Mouse (Mus musculus) embryonic facial prominence, embryonic 15.5 days (tissue): Measurements from ENCODE around the gene Traf2. TPM values are rescaled to one million over a fixed set of nuclear protein-coding genes. Genes with fewer than 3 reads are reported as not detected.

ENCODE experiments used
- ATAC-seq: fragments of 200-750 bp; cut with Nextera tagmentation; 2 replicates; pipeline ENCODE4 v1.8.0; 2017; ENCODE audit warnings: low read depth, moderate TSS enrichment; ENCODE audit not compliant: insufficient number of reproducible peaks, low FRiP score, low TSS enrichment
- H3K27ac ChIP-seq: fragments of 300-500 bp; sonication (generic); replicated peaks from 2 replicates; pipeline ENCODE4 v1.5.1; 2015; ENCODE audit warnings: mild to moderate bottlenecking, inconsistent platforms
- H3K27me3 ChIP-seq: fragments of 300-500 bp; sonication (generic); 2 replicates; pipeline ENCODE4 v1.6.1; 2015; ENCODE audit warnings: inconsistent platforms
- H3K36me3 ChIP-seq: fragments of 300-500 bp; sonication (generic); 2 replicates; pipeline ENCODE4 v1.6.1; 2015; ENCODE audit warnings: mild to moderate bottlenecking, inconsistent platforms
- H3K4me1 ChIP-seq: fragments of 300-500 bp; sonication (generic); 2 replicates; pipeline ENCODE4 v1.6.1; 2015; ENCODE audit warnings: inconsistent platforms
- H3K4me2 ChIP-seq: fragments of 300-500 bp; sonication (generic); replicated peaks from 2 replicates; pipeline ENCODE4 v1.6.1; 2015; ENCODE audit warnings: mild to moderate bottlenecking, inconsistent platforms
- H3K4me3 ChIP-seq: fragments of 300-500 bp; sonication (generic); replicated peaks from 2 replicates; pipeline ENCODE4 v1.5.1; 2015; ENCODE audit warnings: mild to moderate bottlenecking, inconsistent platforms
- H3K9ac ChIP-seq: fragments of 300-500 bp; sonication (generic); 2 replicates; pipeline ENCODE4 v1.6.1; 2015; ENCODE audit warnings: inconsistent platforms
- H3K9me3 ChIP-seq: fragments of 300-500 bp; sonication (generic); replicated peaks from 2 replicates; pipeline ENCODE4 v1.6.1; 2016; ENCODE audit warnings: inconsistent platforms
- WGBS: fragments of 180-500 bp; shearing (Covaris S2); methylation state at CpG from one replicate; pipeline ENCODE4 v1.1.7; 2015; 5-methylcytosine and 5-hydroxymethylcytosine counted together
- polyA plus RNA-seq: library from polyadenylated mRNA; unstranded; fragments of >200 nt; fragmentation: Nextera tagmentation; extraction: Ambion mirVana; gene quantifications from 2 replicates; pipeline ENCODE4 v1.2.1, GENCODE M21; 2015

Traf2 gene
- polyA plus RNA-seq, 1 experiment from 2014 or later: 36.2 TPM

GRCm38 (mm10) chr2:25487965-25488670, 58.6 kb downstream of the Traf2 start:
- H3K9me3 ChIP-seq: no peaks in the 10 kb centered on the region
- peak; percentile 8; the same call in 1 of the 2 replicates for ATAC-seq
- no peak overlapping the region for H3K9ac ChIP-seq
- no peaks in the 10 kb centered on the region for H3K36me3 ChIP-seq
- no peak overlapping the region for H3K4me3 ChIP-seq
- H3K4me2 ChIP-seq: no peak overlapping the region
- no peak overlapping the region for H3K27ac ChIP-seq
- WGBS: 70% methylated on average over 6 of the region's 6 CpGs
- no peaks in the 10 kb centered on the region for H3K4me1 ChIP-seq
- H3K27me3 ChIP-seq: no peaks in the 10 kb centered on the region

GRCm38 (mm10) chr2:25484901-25485647, 61.7 kb downstream of the Traf2 start:
- WGBS: 67% methylated on average over 11 of the region's 11 CpGs
- no peak for ATAC-seq
- no peak overlapping the region for H3K4me3 ChIP-seq
- H3K27ac ChIP-seq: no peak overlapping the region
- H3K36me3 ChIP-seq: no peaks in the 10 kb centered on the region
- no peaks in the 10 kb centered on the region for H3K27me3 ChIP-seq
- no peak overlapping the region for H3K4me2 ChIP-seq
- no peaks in the 10 kb centered on the region for H3K9me3 ChIP-seq
- H3K4me1 ChIP-seq: no peaks in the 10 kb centered on the region
- H3K9ac ChIP-seq: no peak overlapping the region

- H3K9me3 ChIP-seq: no peaks in the 10 kb centered on the region
- no peak overlapping the region for H3K27ac ChIP-seq
- 20% methylated on average over 7 of the region's 7 CpGs for WGBS
- no peak for ATAC-seq
- H3K27me3 ChIP-seq: no peaks in the 10 kb centered on the region
- no peak overlapping the region for H3K9ac ChIP-seq
- no peaks in the 10 kb centered on the region for H3K36me3 ChIP-seq
- no peaks in the 10 kb centered on the region for H3K4me1 ChIP-seq
- no peak overlapping the region for H3K4me3 ChIP-seq
- no peak overlapping the region for H3K4me2 ChIP-seq
Observed at GRCm38 (mm10) chr2:25482969-25483368, 63.8 kb downstream of the Traf2 start.

GRCm38 (mm10) chr2:25480541-25480940, 66.2 kb downstream of the Traf2 start:
- H3K36me3 ChIP-seq: no peaks in the 10 kb centered on the region
- H3K4me2 ChIP-seq: no peak overlapping the region
- ATAC-seq: no peak
- WGBS: 79% methylated on average over 1 of the region's 1 CpGs
- no peaks in the 10 kb centered on the region for H3K27me3 ChIP-seq
- no peaks in the 10 kb centered on the region for H3K9me3 ChIP-seq
- H3K27ac ChIP-seq: no peak overlapping the region
- H3K9ac ChIP-seq: no peak overlapping the region
- H3K4me3 ChIP-seq: no peak overlapping the region
- H3K4me1 ChIP-seq: no peaks in the 10 kb centered on the region

GRCm38 (mm10) chr2:25479551-25480311, 67.0 kb downstream of the Traf2 start:
- no peaks in the 10 kb centered on the region for H3K27me3 ChIP-seq
- H3K4me2 ChIP-seq: no peak overlapping the region
- peak overlapping the region; percentile 18; the same call in 1 of the 2 replicates for H3K27ac ChIP-seq
- 59% methylated on average over 10 of the region's 10 CpGs for WGBS
- H3K4me3 ChIP-seq: no peak overlapping the region
- no peaks in the 10 kb centered on the region for H3K36me3 ChIP-seq
- H3K9me3 ChIP-seq: no peaks in the 10 kb centered on the region
- H3K9ac ChIP-seq: no peak overlapping the region
- no peak for ATAC-seq
- no peaks in the 10 kb centered on the region for H3K4me1 ChIP-seq

- WGBS: 90% methylated on average over 3 of the region's 3 CpGs
- H3K4me3 ChIP-seq: no peak overlapping the region
- no peak for ATAC-seq
Observed at GRCm38 (mm10) chr2:25477967-25478675, 68.6 kb downstream of the Traf2 start.

GRCm38 (mm10) chr2:25477541-25477940, 69.2 kb downstream of the Traf2 start:
- no peaks in the 10 kb centered on the region for H3K9me3 ChIP-seq
- H3K4me1 ChIP-seq: no peaks in the 10 kb centered on the region
- WGBS: 80% methylated on average over 8 of the region's 8 CpGs
- no peak overlapping the region for H3K4me2 ChIP-seq
- no peak overlapping the region for H3K9ac ChIP-seq
- no peak overlapping the region for H3K4me3 ChIP-seq
- H3K27me3 ChIP-seq: no peaks in the 10 kb centered on the region
- H3K27ac ChIP-seq: no peak overlapping the region
- no peak for ATAC-seq
- no peaks in the 10 kb centered on the region for H3K36me3 ChIP-seq

More at GRCm38 (mm10) chr2:25477967-25478675, 68.6 kb downstream of the Traf2 start:
- Histone ChIP-seq H3K27ac (no peak overlapping the region), H3K36me3 (no peaks in the 10 kb centered on the region), H3K9ac (no peak overlapping the region), H3K4me1 (no peaks in the 10 kb centered on the region), H3K9me3 (no peaks in the 10 kb centered on the region), H3K4me2 (no peak overlapping the region), H3K27me3 (no peaks in the 10 kb centered on the region)

- Histone ChIP-seq H3K27me3 (no peaks in the 10 kb centered on the region), H3K4me3 (no peak overlapping the region), H3K9ac (no peak overlapping the region), H3K36me3 (no peaks in the 10 kb centered on the region), H3K27ac (no peak overlapping the region), H3K4me1 (peaks cover 7% of the 10 kb centered on the region; the same call in 1 of the 2 replicates), H3K9me3 (no peaks in the 10 kb centered on the region), H3K4me2 (no peak overlapping the region)
- 78% methylated on average over 2 of the region's 2 CpGs for whole genome bisulfite sequencing
- ATAC-seq: no peak
Observed at GRCm38 (mm10) chr2:25472550-25472949, 74.2 kb downstream of the Traf2 start.

- Histone ChIP-seq H3K9ac (no peak within 1 kb of the TSS), H3K9me3 (no peaks in the 10 kb centered on the region), H3K36me3 (no peaks in the 10 kb centered on the region), H3K4me3 (no peak within 1 kb of the TSS), H3K4me2 (no peak within 1 kb of the TSS), H3K27me3 (no peaks in the 10 kb centered on the region), H3K4me1 (peaks cover 13% of the 10 kb centered on the region; the same call in 1 of the 2 replicates), H3K27ac (no peak within 1 kb of the TSS)
- ATAC-seq: no peak
- WGBS: 41% methylated on average over 6 of the region's 6 CpGs
Observed at GRCm38 (mm10) chr2:25469969-25470368, 76.8 kb downstream of the Traf2 start, which contains the start of gene Ptgds. Gene Ptgds, minus strand, starts transcription at chr2:25470046.

GRCm38 (mm10) chr2:25468962-25469915, 77.5 kb downstream of the Traf2 start:
- no peaks in the 10 kb centered on the region for H3K36me3 ChIP-seq
- no peak overlapping the region for H3K27ac ChIP-seq
- H3K9me3 ChIP-seq: no peaks in the 10 kb centered on the region
- peaks cover 13% of the 10 kb centered on the region; the same call in 1 of the 2 replicates for H3K4me1 ChIP-seq
- H3K27me3 ChIP-seq: no peaks in the 10 kb centered on the region
- no peak overlapping the region for H3K4me3 ChIP-seq
- no peak overlapping the region for H3K9ac ChIP-seq
- H3K4me2 ChIP-seq: no peak overlapping the region
- peak; percentile 31; the same call in 1 of the 2 replicates for ATAC-seq
- WGBS: 72% methylated on average over 10 of the region's 10 CpGs
